Mouse (Mus musculus) kidney, adult 8-10 months (tissue): Measurements from ENCODE around the gene Tmigd3.

Source experiments
- DNase-seq, 2 experiments: peaks; one replicate each; pipeline ENCODE4 v3.0.0; 2022

The Tmigd3 gene

GRCm38 (mm10) chr3:105935033-105935432 is 64.3 kb downstream of the Tmigd3 start:
- peak; percentile 46 to 66 for DNase-seq

- no peak for DNase-seq
These were observed 65.4 kb downstream of the Tmigd3 start for GRCm38 (mm10) chr3:105936111-105936510.

DNA sequence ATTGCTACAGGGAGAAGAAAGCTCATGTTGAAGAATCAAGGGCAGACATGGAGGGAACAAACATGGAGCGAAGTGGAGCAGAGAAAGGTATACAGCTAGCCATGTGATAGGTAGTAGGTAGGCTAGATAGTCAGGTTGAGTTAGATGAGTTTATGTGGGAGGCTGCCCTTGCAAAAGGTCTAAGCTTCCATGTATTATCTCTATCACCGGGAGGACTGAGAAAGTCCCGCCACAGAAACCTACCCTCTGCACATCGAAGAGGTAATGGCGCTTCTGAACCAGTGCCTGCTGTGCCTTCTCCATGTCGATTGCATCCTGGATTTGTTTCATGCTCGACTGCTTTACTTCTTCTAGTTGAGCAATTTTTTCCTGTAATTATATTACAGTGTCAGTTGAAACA is 80.6 kb downstream of the Tmigd3 start:
- no peak for DNase-seq

GRCm38 (mm10) chr3:105957235-105957634 is 86.5 kb downstream of the Tmigd3 start:
- no peak for DNase-seq

GRCm38 (mm10) chr3:105958204-105958603 is 87.5 kb downstream of the Tmigd3 start:
- no peak for DNase-seq

- DNase-seq, result peak; percentile 96
These were observed 88.4 kb downstream of the Tmigd3 start, which contains the start of gene Wdr77 for GRCm38 (mm10) chr3:105958974-105959580. Gene Wdr77, plus strand, starts transcription at chr3:105959369.

GRCm38 (mm10) chr3:105959585-105959984 is 88.9 kb downstream of the Tmigd3 start:
- no peak for DNase-seq

GRCm38 (mm10) chr3:105959999-105960398 is 89.3 kb downstream of the Tmigd3 start, which contains the start of gene Atp5f1:
Gene Atp5f1, minus strand, starts transcription at chr3:105960099.
- DNase-seq, result no peak

GRCm38 (mm10) chr3:105960700-105961099 is 90.0 kb downstream of the Tmigd3 start:
- DNase-seq, result peak in 1 of 2 experiments; percentile 17

DNA sequence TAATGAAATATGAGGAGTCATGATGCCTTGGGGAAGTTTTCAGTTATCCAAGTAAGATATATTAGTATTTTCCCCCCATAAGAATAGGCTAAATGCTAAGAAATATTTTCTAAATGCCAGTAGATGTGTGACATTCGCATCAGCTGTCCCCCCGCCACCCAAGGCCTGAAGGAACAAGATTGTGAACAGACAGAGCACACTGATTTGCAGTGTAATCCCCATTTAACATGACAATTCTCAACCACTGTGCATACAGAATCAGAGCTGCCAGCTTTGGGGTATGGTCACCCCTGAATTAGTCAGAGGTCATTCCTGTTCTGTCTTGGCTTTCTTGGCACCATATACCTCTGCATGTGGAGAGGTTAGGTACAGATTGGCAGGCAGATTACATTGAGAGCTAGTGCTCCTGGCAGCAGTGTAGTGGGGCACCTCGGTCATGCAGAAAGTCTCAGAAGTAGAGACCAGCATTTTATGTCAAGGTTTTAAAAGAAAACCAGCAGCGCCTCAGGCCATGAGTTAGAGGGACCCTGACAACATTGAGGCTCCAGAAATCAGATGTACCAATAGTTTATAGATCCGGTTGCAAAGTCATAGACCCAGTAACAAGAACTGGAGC is 101.2 kb downstream of the Tmigd3 start:
- DNase-seq, result no peak

GRCm38 (mm10) chr3:105973411-105973810 is 102.7 kb downstream of the Tmigd3 start, which contains the start of gene Ovgp1:
Gene Ovgp1, plus strand, starts transcription at chr3:105973711.
- no peak for DNase-seq
